Mouse (Mus musculus) forebrain, postnatal 0 days (tissue): ENCODE results near the gene Nlrc5. TPM values are rescaled to one million over a fixed set of nuclear protein-coding genes. Genes with fewer than 3 reads are reported as not detected.

ENCODE experiments used
- ATAC-seq: fragments of 200-750 bp; cut with Nextera tagmentation; 2 replicates; pipeline ENCODE4 v1.8.0; 2017; ENCODE audit warnings: mild to moderate bottlenecking, moderate library complexity
- DNase-seq: peaks from one replicate; pipeline ENCODE4 v3.0.0-alpha.2; 2015
- H3K27ac ChIP-seq: fragments of 300-500 bp; sonication (generic); 2 replicates; pipeline ENCODE4 v1.5.1; 2014; ENCODE audit warnings: low read depth, mild to moderate bottlenecking, antibody characterized with exemption, low read length, moderate library complexity, mixed read lengths
- H3K27me3 ChIP-seq: fragments of 300-500 bp; sonication (generic); 2 replicates; pipeline ENCODE4 v1.6.1; 2014; ENCODE audit warnings: mild to moderate bottlenecking, low read length, mixed read lengths; ENCODE audit not compliant: insufficient read depth
- H3K36me3 ChIP-seq: fragments of 300-500 bp; sonication (generic); 2 replicates; pipeline ENCODE4 v1.6.1; 2014; ENCODE audit warnings: mild to moderate bottlenecking, moderate library complexity; ENCODE audit not compliant: insufficient read depth
- H3K4me1 ChIP-seq: fragments of 300-500 bp; sonication (generic); 2 replicates; pipeline ENCODE4 v1.6.1; 2014; ENCODE audit warnings: antibody characterized with exemption; ENCODE audit not compliant: insufficient read depth
- H3K4me2 ChIP-seq: fragments of 300-500 bp; sonication (generic); 2 replicates; pipeline ENCODE4 v1.6.1; 2014; ENCODE audit warnings: low read depth, mild to moderate bottlenecking, moderate library complexity
- H3K4me3 ChIP-seq: fragments of 300-500 bp; sonication (generic); 2 replicates; pipeline ENCODE4 v1.5.1; 2014; ENCODE audit warnings: low read depth, low read length, mixed read lengths
- H3K9ac ChIP-seq: fragments of 300-500 bp; sonication (generic); 2 replicates; pipeline ENCODE4 v1.6.1; 2014; ENCODE audit warnings: mild to moderate bottlenecking
- H3K9me3 ChIP-seq: fragments of 300-500 bp; sonication (generic); 2 replicates; pipeline ENCODE4 v1.6.1; 2016; ENCODE audit warnings: low read length
- CTCF ChIP-seq: sonication (generic); IDR thresholded peaks from 2 replicates; pipeline ENCODE4 v1.5.1; 2016; ENCODE audit warnings: antibody characterized with exemption, control low read depth, low read depth
- WGBS: fragments of 180-500 bp; shearing (Covaris S2); extraction: QIAGEN DNeasy Blood & Tissue Kit; methylation state at CpG from one replicate; pipeline ENCODE4 v1.1.7; 2014; 5-methylcytosine and 5-hydroxymethylcytosine counted together
- polyA plus RNA-seq: library from polyadenylated mRNA; unstranded; fragments of >200 nt; fragmentation: Nextera tagmentation; extraction: Ambion mirVana; gene quantifications from 2 replicates; pipeline ENCODE4 v1.2.1, GENCODE M21; 2015
- total RNA-seq: library from RNA; depleted of rRNA; stranded (reverse); fragments of >200 nt; gene quantifications from 2 replicates; pipeline ENCODE4 v1.2.3, GENCODE M21; 2014

The Nlrc5 gene
- total and polyA plus RNA-seq, 2 experiments from 2014 or later: 0.36 to 1.6 TPM

DNA sequence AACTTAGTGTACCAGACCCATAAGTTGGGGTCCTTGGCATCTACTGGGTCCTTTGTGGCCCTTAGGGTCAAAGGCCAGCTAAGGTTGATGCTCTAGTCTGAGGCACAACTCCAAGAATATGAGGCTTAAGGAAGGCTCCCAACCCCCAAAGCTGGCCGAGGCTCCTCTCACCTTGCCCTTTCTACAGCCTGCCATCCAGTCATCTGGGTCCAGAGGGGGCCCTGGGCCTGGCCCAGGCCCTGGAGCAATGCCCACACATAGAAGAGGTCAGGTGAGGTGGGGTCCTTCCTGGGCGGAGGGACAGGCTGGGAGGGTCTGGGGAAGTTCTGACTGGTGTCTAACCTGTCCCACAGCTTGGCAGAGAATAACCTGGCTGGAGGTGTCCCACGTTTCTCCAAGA, 88.3 kb downstream of the Nlrc5 start:
- DNase-seq: no peak
- H3K4me3 ChIP-seq: no peak overlapping the region
- TF ChIP-seq CTCF: no peak
- WGBS: 90% methylated on average over 3 of the region's 3 CpGs
- no peaks in the 10 kb centered on the region for H3K9me3 ChIP-seq
- H3K4me1 ChIP-seq: no peaks in the 10 kb centered on the region
- no peak overlapping the region for H3K27ac ChIP-seq
- no peaks in the 10 kb centered on the region for H3K27me3 ChIP-seq
- H3K36me3 ChIP-seq: no peaks in the 10 kb centered on the region
- ATAC-seq: no peak
- H3K4me2 ChIP-seq: no peak overlapping the region
- H3K9ac ChIP-seq: no peak overlapping the region

GRCm38 (mm10) chr8:94524554-94524953, 90.4 kb downstream of the Nlrc5 start:
- H3K4me2 ChIP-seq: no peak overlapping the region
- no peak overlapping the region for H3K4me3 ChIP-seq
- H3K27me3 ChIP-seq: no peaks in the 10 kb centered on the region
- WGBS: 88% methylated on average over 9 of the region's 9 CpGs
- ATAC-seq (no peak), DNase-seq (no peak)
- H3K9ac ChIP-seq: no peak overlapping the region
- H3K36me3 ChIP-seq: no peaks in the 10 kb centered on the region
- no peaks in the 10 kb centered on the region for H3K4me1 ChIP-seq
- H3K9me3 ChIP-seq: no peaks in the 10 kb centered on the region
- no peak for TF ChIP-seq CTCF
- H3K27ac ChIP-seq: no peak overlapping the region

DNA sequence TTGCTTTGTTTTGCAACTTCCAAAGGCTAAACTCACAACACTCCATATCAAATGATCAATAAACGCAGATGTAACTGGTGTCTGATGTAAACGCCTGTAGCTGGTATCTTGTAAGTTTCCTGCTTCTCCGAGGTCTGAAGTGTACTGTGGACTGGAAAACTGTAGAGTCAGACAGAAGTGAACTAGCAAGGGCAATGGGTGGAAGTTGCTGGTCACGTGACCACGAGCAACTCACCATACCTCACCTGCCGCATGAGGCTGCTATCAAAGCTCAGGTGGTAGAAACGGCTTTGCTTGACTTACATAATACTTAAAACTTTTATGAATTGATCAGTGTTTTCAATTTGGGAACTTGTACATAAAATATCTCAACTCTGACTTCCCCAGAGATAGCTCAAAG, 93.0 kb downstream of the Nlrc5 start:
- no peak for TF ChIP-seq CTCF
- H3K27me3 ChIP-seq: no peaks in the 10 kb centered on the region
- no peaks in the 10 kb centered on the region for H3K36me3 ChIP-seq
- ATAC-seq (no peak), DNase-seq (no peak)
- H3K27ac ChIP-seq: no peak overlapping the region
- 85% methylated on average over 7 of the region's 7 CpGs for WGBS
- H3K4me1 ChIP-seq: no peaks in the 10 kb centered on the region
- H3K9me3 ChIP-seq: no peaks in the 10 kb centered on the region
- H3K4me2 ChIP-seq: no peak overlapping the region
- no peak overlapping the region for H3K9ac ChIP-seq
- no peak overlapping the region for H3K4me3 ChIP-seq

- Histone ChIP-seq H3K36me3 (no peaks in the 10 kb centered on the region), H3K4me1 (no peaks in the 10 kb centered on the region), H3K9ac (no peak overlapping the region), H3K27me3 (no peaks in the 10 kb centered on the region), H3K4me2 (no peak overlapping the region), H3K9me3 (no peaks in the 10 kb centered on the region), H3K27ac (no peak overlapping the region), H3K4me3 (no peak overlapping the region)
- 43% methylated on average over 4 of the region's 4 CpGs for WGBS
- DNase-seq (peak; percentile 77), ATAC-seq (0 out of 2 replicates have a peak, but pooled peaks have one; percentile 21)
- TF ChIP-seq CTCF: peak; percentile 93
Measured at GRCm38 (mm10) chr8:94528245-94528644, 94.1 kb downstream of the Nlrc5 start.

GRCm38 (mm10) chr8:94529875-94530274, 95.7 kb downstream of the Nlrc5 start:
- no peak overlapping the region for H3K9ac ChIP-seq
- H3K4me1 ChIP-seq: no peaks in the 10 kb centered on the region
- no peaks in the 10 kb centered on the region for H3K9me3 ChIP-seq
- H3K27ac ChIP-seq: no peak overlapping the region
- TF ChIP-seq CTCF: no peak
- H3K4me3 ChIP-seq: no peak overlapping the region
- H3K4me2 ChIP-seq: no peak overlapping the region
- no peaks in the 10 kb centered on the region for H3K27me3 ChIP-seq
- 66% methylated on average over 4 of the region's 4 CpGs for WGBS
- ATAC-seq (no peak), DNase-seq (no peak)
- no peaks in the 10 kb centered on the region for H3K36me3 ChIP-seq

- H3K9ac ChIP-seq: no peak overlapping the region
- no peaks in the 10 kb centered on the region for H3K27me3 ChIP-seq
- H3K36me3 ChIP-seq: no peaks in the 10 kb centered on the region
- TF ChIP-seq CTCF: no peak
- H3K9me3 ChIP-seq: no peaks in the 10 kb centered on the region
- H3K4me2 ChIP-seq: no peak overlapping the region
- H3K27ac ChIP-seq: no peak overlapping the region
- WGBS: 90% methylated on average over 4 of the region's 4 CpGs
- DNase-seq: no peak
- peaks cover 5% of the 10 kb centered on the region; the same call in 1 of the 2 replicates for H3K4me1 ChIP-seq
- ATAC-seq: no peak
- H3K4me3 ChIP-seq: no peak overlapping the region
Measured at GRCm38 (mm10) chr8:94530643-94531042, 96.5 kb downstream of the Nlrc5 start.

GRCm38 (mm10) chr8:94532000-94532399, 97.8 kb downstream of the Nlrc5 start:
- TF ChIP-seq CTCF: no peak
- H3K4me1 ChIP-seq: peaks cover 6% of the 10 kb centered on the region; the same call in 1 of the 2 replicates
- WGBS: 2% methylated on average over 8 of the region's 8 CpGs
- H3K4me2 ChIP-seq: peak overlapping the region; percentile 92
- H3K4me3 ChIP-seq: peak overlapping the region; percentile 63
- H3K36me3 ChIP-seq: no peaks in the 10 kb centered on the region
- DNase-seq (peak; percentile 49), ATAC-seq (peak; percentile 52)
- peak overlapping the region; percentile 77 for H3K9ac ChIP-seq
- no peaks in the 10 kb centered on the region for H3K27me3 ChIP-seq
- peak overlapping the region; percentile 74 for H3K27ac ChIP-seq
- no peaks in the 10 kb centered on the region for H3K9me3 ChIP-seq

DNA sequence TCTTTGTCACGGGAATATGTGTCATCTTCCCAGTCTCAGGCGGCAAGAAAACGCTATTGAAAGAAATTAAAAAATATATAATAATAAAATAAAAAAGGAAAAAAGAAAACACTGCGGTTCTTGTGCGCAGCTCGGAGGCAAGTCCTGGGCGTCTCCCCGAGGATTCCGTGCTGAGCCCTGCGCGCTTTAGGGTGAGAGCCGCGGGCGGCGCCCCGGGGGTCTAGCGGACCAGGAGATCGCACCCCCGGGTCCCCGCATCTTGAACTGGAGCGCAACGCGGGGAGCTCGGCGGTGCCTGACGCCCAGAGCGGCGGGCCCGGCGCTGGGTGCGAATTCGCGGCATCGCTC, 98.3 kb downstream of the Nlrc5 start:
- Histone ChIP-seq H3K9me3 (no peaks in the 10 kb centered on the region), H3K27ac (peak overlapping the region; percentile 74), H3K36me3 (no peaks in the 10 kb centered on the region), H3K4me3 (peak overlapping the region; percentile 63), H3K9ac (peak overlapping the region; percentile 77), H3K4me1 (peaks cover 6% of the 10 kb centered on the region; the same call in 1 of the 2 replicates), H3K4me2 (peak overlapping the region; percentile 92), H3K27me3 (no peaks in the 10 kb centered on the region)
- TF ChIP-seq CTCF: no peak
- under 1% methylated on average over 33 of the region's 34 CpGs for WGBS
- no peak for DNase-seq
- ATAC-seq: peak; percentile 30
